Mouse (Mus musculus) liver, embryonic 14.5 days (tissue): ENCODE results near the gene Mex3a.

Experiments
- CTCF ChIP-seq: IDR thresholded peaks from 2 replicates; pipeline ENCODE4 v1.5.1; 2016; ENCODE audit warnings: antibody characterized with exemption, low read depth, control low read depth
- EP300 ChIP-seq: IDR thresholded peaks from 2 replicates; pipeline ENCODE4 v1.6.1; 2016; ENCODE audit warnings: antibody characterized with exemption, low read depth

DNA sequence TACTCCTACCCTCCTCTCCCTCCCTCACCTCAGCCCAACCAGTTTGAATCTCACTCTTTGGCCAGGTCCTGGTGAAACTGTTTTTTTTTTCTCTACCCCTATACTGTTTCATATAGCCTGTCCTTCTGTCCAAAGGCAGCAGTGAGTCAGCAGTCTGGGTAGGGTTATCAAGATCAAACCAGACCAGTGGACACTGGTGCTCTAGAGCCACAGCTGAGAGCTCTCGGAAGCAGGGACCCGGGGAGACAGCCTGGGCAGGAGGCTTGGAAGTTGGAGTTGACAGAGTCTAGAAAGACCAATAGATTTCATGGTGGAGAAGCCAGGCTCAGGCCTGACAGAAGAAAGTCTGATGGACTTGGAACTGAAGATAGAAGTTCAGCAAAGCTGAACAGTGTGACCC is 36.4 kb downstream of the Mex3a start:
- no peak for TF ChIP-seq EP300
- no peak for TF ChIP-seq CTCF
